Comparison of ENCODE assay signal across 10 mouse cellular contexts in the genomic region with DNA sequence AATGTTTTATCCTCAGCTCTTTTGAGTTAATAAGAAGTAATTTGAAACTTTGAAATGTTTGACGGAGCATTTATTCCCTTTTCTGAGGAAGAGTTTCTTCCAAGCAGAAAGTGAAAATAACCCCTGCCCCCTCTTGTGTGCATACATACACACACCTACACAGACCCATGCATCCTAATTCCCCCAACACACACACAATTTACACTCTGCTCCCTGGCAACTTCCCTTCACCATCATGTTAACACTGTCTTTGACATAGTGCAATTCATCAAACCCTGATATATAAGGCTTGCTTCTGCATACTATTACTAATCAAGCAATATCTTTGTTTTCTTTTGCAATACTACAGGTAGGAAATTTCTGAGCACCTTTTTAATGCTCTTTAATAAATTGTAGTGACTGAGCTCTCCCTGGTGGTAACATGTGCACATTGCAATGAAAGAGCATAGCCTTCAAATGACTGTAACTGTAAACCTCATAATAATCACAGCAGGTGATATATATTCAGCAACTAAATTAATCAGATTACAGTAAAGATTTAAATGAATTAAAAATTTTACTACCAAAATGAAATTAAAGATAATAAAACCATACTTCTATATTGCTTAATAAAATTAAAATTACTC.
A peak's percentile ranks its signal among the peaks of the same experiment; 100 is the strongest.
DNase-seq lines count a peak whose midpoint lies in the region; ATAC-seq and TF ChIP-seq lines count a peak whose summit lies in the region.
"Had no signal": no experiment of that assay in that cellular context is flagged by ENCODE, and none has a peak within 500 bp of the region (broad histone marks: within the 10 kb centered on the region; RNA-seq: fewer than 3 reads in every experiment).

No protein-coding gene starts in this region.

- H3K4me1 ChIP-seq in cerebellum, adult 2 months (ENCODE audit: control insufficient read depth, insufficient read depth, low read length): no peaks in the 10 kb centered on the region
- H3K4me1 ChIP-seq in liver, adult 2 months (ENCODE audit: control insufficient read depth, insufficient read depth, low read length): no peaks in the 10 kb centered on the region
- H3K4me1 ChIP-seq in liver, embryonic 12.5 days: no peaks in the 10 kb centered on the region
- no peaks in the 10 kb centered on the region for H3K4me1 ChIP-seq in embryonic facial prominence, embryonic 14.5 days (ENCODE audit: control insufficient read depth, insufficient read depth, low read length)
- no peaks in the 10 kb centered on the region for H3K4me1 ChIP-seq in midbrain, embryonic 15.5 days
- H3K4me1 ChIP-seq: heart, embryonic 12.5 days; limb, embryonic 12.5 days had no signal

- no peaks in the 10 kb centered on the region for H3K9me3 ChIP-seq in liver, embryonic 12.5 days (replicated peaks)
- no peaks in the 10 kb centered on the region for H3K9me3 ChIP-seq in embryonic facial prominence, embryonic 14.5 days (ENCODE audit: control insufficient read depth, low read length)
- no peaks in the 10 kb centered on the region for H3K9me3 ChIP-seq in midbrain, embryonic 15.5 days
- H3K9me3 ChIP-seq: heart, embryonic 12.5 days; limb, embryonic 12.5 days had no signal

- DNase-seq in cerebellum, adult 2 months: peak in 1 of 2 experiments; percentile 12
- DNase-seq in cerebellum, adult 8-10 months: no peak
- peak; percentile 13 for DNase-seq in liver, adult 2 months (ENCODE audit: extremely low read depth, low read depth, low spot score)
- DNase-seq in embryonic facial prominence, embryonic 14.5 days (ENCODE audit: low spot score): peak; percentile 13
- DNase-seq in spleen, postnatal 14 days (ENCODE audit: low spot score in 2 of 2): no peak
- no peak for DNase-seq in heart, adult 9 months (ENCODE audit: low spot score in 2 of 2)

- no peak overlapping the region for H3K4me3 ChIP-seq in cerebellum, adult 2 months (replicated peaks; ENCODE audit: insufficient read depth, low read depth, low read length)
- no peak overlapping the region for H3K4me3 ChIP-seq in liver, adult 2 months (ENCODE audit: insufficient read depth, low read depth, low read length)
- no peak overlapping the region for H3K4me3 ChIP-seq in liver, embryonic 12.5 days
- no peak overlapping the region for H3K4me3 ChIP-seq in embryonic facial prominence, embryonic 14.5 days (ENCODE audit: low read depth, low read length)
- no peak overlapping the region for H3K4me3 ChIP-seq in midbrain, embryonic 15.5 days
- H3K4me3 ChIP-seq: heart, embryonic 12.5 days; limb, embryonic 12.5 days had no signal

- WGBS in cerebellum, adult 2 months: 74% methylated on average over 1 of the region's 1 CpGs
- WGBS in liver, adult 2 months: 73% methylated on average over 1 of the region's 1 CpGs
- WGBS in liver, embryonic 12.5 days (ENCODE audit: insufficient replicate concordance): 59% methylated on average over 1 of the region's 1 CpGs
- WGBS in embryonic facial prominence, embryonic 14.5 days: 47% methylated on average over 1 of the region's 1 CpGs
- 79% methylated on average over 1 of the region's 1 CpGs for WGBS in midbrain, embryonic 15.5 days

- H3K27ac ChIP-seq in cerebellum, adult 2 months (ENCODE audit: insufficient read depth, low read length): no peak overlapping the region
- no peak overlapping the region for H3K27ac ChIP-seq in liver, adult 2 months (replicated peaks; ENCODE audit: insufficient read depth, low read depth, low read length)
- H3K27ac ChIP-seq in liver, embryonic 12.5 days: no peak overlapping the region
- no peak overlapping the region for H3K27ac ChIP-seq in embryonic facial prominence, embryonic 14.5 days (replicated peaks; ENCODE audit: low read depth, low read length)
- H3K27ac ChIP-seq in midbrain, embryonic 15.5 days: no peak overlapping the region
- H3K27ac ChIP-seq: limb, embryonic 12.5 days had no signal

- H3K4me2 ChIP-seq in liver, embryonic 12.5 days: no peak overlapping the region
- no peak overlapping the region for H3K4me2 ChIP-seq in embryonic facial prominence, embryonic 14.5 days (ENCODE audit: low read depth, low read length)
- H3K4me2 ChIP-seq in midbrain, embryonic 15.5 days: no peak overlapping the region
- H3K4me2 ChIP-seq: heart, embryonic 12.5 days; limb, embryonic 12.5 days had no signal

- H3K36me3 ChIP-seq in liver, adult 2 months (ENCODE audit: control insufficient read depth, insufficient read depth, low read length): no peaks in the 10 kb centered on the region
- H3K36me3 ChIP-seq in liver, embryonic 12.5 days: no peaks in the 10 kb centered on the region
- H3K36me3 ChIP-seq in embryonic facial prominence, embryonic 14.5 days (ENCODE audit: control insufficient read depth, insufficient read depth, low read length): no peaks in the 10 kb centered on the region
- no peaks in the 10 kb centered on the region for H3K36me3 ChIP-seq in midbrain, embryonic 15.5 days (replicated peaks)
- H3K36me3 ChIP-seq: heart, embryonic 12.5 days; limb, embryonic 12.5 days had no signal

- H3K79me2 ChIP-seq in liver, adult 2 months (ENCODE audit: control insufficient read depth, insufficient read depth, low read length): no peaks in the 10 kb centered on the region

- TF ChIP-seq POLR2A in cerebellum, adult 2 months (IDR thresholded peaks at IDR 0.05; ENCODE audit: borderline replicate concordance, insufficient read depth, low read length): no peak
- TF ChIP-seq POLR2A in liver, adult 2 months (IDR thresholded peaks at IDR 0.05; ENCODE audit: extremely low read depth, insufficient read depth, low read length): no peak

- peak; percentile 49; the same call in 1 of the 2 replicates for TF ChIP-seq CTCF in cerebellum, adult 2 months (IDR thresholded peaks at IDR 0.05; ENCODE audit: borderline replicate concordance, insufficient read depth, low read depth, low read length)
- peak; percentile 43 for TF ChIP-seq CTCF in liver, adult 2 months (IDR thresholded peaks at IDR 0.05; ENCODE audit: low read depth, low read length)

- no peak overlapping the region for H3K9ac ChIP-seq in liver, adult 2 months (ENCODE audit: low read depth, low read length)
- H3K9ac ChIP-seq in liver, embryonic 12.5 days: no peak overlapping the region
- no peak overlapping the region for H3K9ac ChIP-seq in embryonic facial prominence, embryonic 14.5 days (ENCODE audit: low read depth, low read length)
- H3K9ac ChIP-seq in midbrain, embryonic 15.5 days: no peak overlapping the region
- H3K9ac ChIP-seq: heart, embryonic 12.5 days; limb, embryonic 12.5 days had no signal

- no peak for ATAC-seq in liver, embryonic 12.5 days
- no peak for ATAC-seq in embryonic facial prominence, embryonic 14.5 days (ENCODE audit: low read depth)
- ATAC-seq in midbrain, embryonic 15.5 days (replicated peaks): peak; percentile 80

- no peaks in the 10 kb centered on the region for H3K27me3 ChIP-seq in cerebellum, adult 2 months (ENCODE audit: control insufficient read depth, insufficient read depth, low read length)
- no peaks in the 10 kb centered on the region for H3K27me3 ChIP-seq in liver, adult 2 months (ENCODE audit: control insufficient read depth, insufficient read depth, low read length)
- no peaks in the 10 kb centered on the region for H3K27me3 ChIP-seq in liver, embryonic 12.5 days (replicated peaks)
- H3K27me3 ChIP-seq in embryonic facial prominence, embryonic 14.5 days (replicated peaks; ENCODE audit: control insufficient read depth, insufficient read depth, low read length): no peaks in the 10 kb centered on the region
- H3K27me3 ChIP-seq in midbrain, embryonic 15.5 days (replicated peaks): no peaks in the 10 kb centered on the region
- H3K27me3 ChIP-seq: heart, embryonic 12.5 days; limb, embryonic 12.5 days had no signal

Comparison
In these comparisons a context has a peak if more than half of its experiments do, and no peak if none do; other contexts are left out.
1. DNase-seq: peak in liver, adult 2 months (single experiment) and embryonic facial prominence, embryonic 14.5 days (single experiment); none in cerebellum, adult 8-10 months (single experiment), spleen, postnatal 14 days (0 of 2) and heart, adult 9 months (0 of 2).